In genomic region chr2:153354648-153355047, GRCm38 (mm10) we compare ENCODE assay signal across 28 mouse cellular contexts.
"Had no signal": no experiment of that assay in that cellular context is flagged by ENCODE, and none has a peak within 500 bp of the region (broad histone marks: within the 10 kb centered on the region; RNA-seq: fewer than 3 reads in every experiment).

No protein-coding gene starts in this region.

- H3K27me3 ChIP-seq: embryonic facial prominence, embryonic 12.5 days; embryonic facial prominence, embryonic 13.5 days; embryonic facial prominence, embryonic 15.5 days; forebrain, embryonic 12.5 days; forebrain, embryonic 13.5 days; forebrain, embryonic 15.5 days had no signal

- H3K27ac ChIP-seq: embryonic facial prominence, embryonic 10.5 days; embryonic facial prominence, embryonic 12.5 days; embryonic facial prominence, embryonic 13.5 days; embryonic facial prominence, embryonic 15.5 days; forebrain, embryonic 10.5 days; forebrain, embryonic 12.5 days; forebrain, embryonic 13.5 days; forebrain, embryonic 15.5 days; gastrocnemius, adult 2 months; heart, adult 2 months had no signal

- ATAC-seq: forebrain, embryonic 13.5 days; forebrain, embryonic 14.5 days; forebrain, embryonic 15.5 days; forebrain, embryonic 16.5 days; forebrain, postnatal 0 days had no signal

- H3K9me3 ChIP-seq: embryonic facial prominence, embryonic 10.5 days; embryonic facial prominence, embryonic 12.5 days; embryonic facial prominence, embryonic 13.5 days; embryonic facial prominence, embryonic 15.5 days; forebrain, embryonic 10.5 days; forebrain, embryonic 12.5 days; forebrain, embryonic 13.5 days; forebrain, embryonic 15.5 days had no signal

- H3K4me2 ChIP-seq: embryonic facial prominence, embryonic 12.5 days; embryonic facial prominence, embryonic 13.5 days; embryonic facial prominence, embryonic 15.5 days; forebrain, embryonic 12.5 days; forebrain, embryonic 13.5 days; forebrain, embryonic 15.5 days had no signal

- H3K9ac ChIP-seq: embryonic facial prominence, embryonic 12.5 days; embryonic facial prominence, embryonic 13.5 days; embryonic facial prominence, embryonic 15.5 days; forebrain, embryonic 12.5 days; forebrain, embryonic 13.5 days; forebrain, embryonic 15.5 days; forebrain, postnatal 0 days had no signal

- DNase-seq: cerebellum, adult 8-10 months; cerebellum, adult 9-10 months; cerebellum, adult 9-11 months; cerebellum, postnatal 10 days; cerebellum, postnatal 14 days; cerebellum, postnatal 25 days; cerebellum, postnatal 36 days; embryo, embryonic 11 days; forebrain, postnatal 0 days; gastrocnemius, adult 2 months; gastrocnemius, postnatal 10 days; gastrocnemius, postnatal 14 days; gastrocnemius, postnatal 25 days; gastrocnemius, postnatal 36 days; heart, adult 11 months; heart, adult 18-20 months; heart, adult 2 months had no signal

- H3K4me3 ChIP-seq: embryonic facial prominence, embryonic 10.5 days; embryonic facial prominence, embryonic 12.5 days; embryonic facial prominence, embryonic 13.5 days; embryonic facial prominence, embryonic 15.5 days; erythroblast, embryonic 14.5 days; forebrain, embryonic 10.5 days; forebrain, embryonic 12.5 days; forebrain, embryonic 13.5 days; forebrain, embryonic 15.5 days; gastrocnemius, adult 2 months; heart, adult 2 months had no signal
